Mouse (Mus musculus) right cerebral cortex, adult 18-20 months (tissue): ENCODE data around the gene Txlng.
"Not testable (repeated sequence)": the region's sequence is repeated elsewhere in the genome, so short reads cannot be mapped to it uniquely, and the experiment has no call there.

Experiments
- DNase-seq: peaks from one replicate; pipeline ENCODE4 v3.0.0; 2022; ENCODE audit warnings: mixed read lengths

Txlng gene

DNA sequence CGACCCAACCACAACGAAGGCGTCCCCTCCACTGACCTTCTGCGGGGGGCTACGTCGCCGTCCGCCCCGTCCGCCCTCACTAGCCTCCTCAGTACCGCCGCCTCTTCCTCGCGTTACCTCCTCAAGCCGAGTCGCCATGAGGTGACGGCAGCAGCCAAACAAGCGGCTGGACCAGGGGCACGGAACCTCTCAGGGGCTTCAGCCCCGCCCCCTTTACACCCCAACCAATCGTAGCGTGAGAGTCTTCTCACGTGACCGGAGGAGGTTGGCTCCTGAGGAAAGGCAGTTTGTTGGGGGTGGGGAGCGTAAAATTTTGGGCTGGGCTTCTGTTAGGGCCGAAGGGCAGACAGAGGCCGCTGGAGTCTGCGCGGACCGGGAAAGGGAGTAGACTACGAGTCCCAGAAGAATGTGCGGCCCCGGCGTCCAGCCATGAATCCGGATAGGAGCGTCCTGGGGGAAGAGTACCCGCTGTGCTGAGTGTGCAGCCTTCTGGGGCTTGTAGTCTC, at the start of gene Txlng:
TSS of gene Txlng (minus strand) at position 252 of the 506 bp plus-strand sequence.
- DNase-seq, result peak; percentile 96

DNA sequence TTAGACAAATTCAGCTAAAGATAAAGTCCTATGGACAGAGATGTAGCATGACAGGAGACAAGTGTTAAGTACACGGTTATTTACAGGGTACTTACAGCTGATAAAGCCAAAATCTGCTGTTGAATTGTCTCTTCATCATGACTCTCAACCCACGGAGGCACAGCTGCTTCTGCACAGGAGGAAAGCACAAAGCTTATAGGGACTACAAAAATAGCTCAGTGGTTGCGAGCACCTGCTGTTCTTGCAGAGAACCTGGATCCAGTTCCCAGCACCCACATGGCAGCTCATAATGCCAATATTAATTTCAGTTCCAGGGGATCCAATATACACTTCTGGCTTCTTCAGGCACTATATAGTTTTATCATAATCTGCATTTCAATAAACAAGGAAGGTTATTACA, 49.0 kb upstream of the Txlng start:
- no peak for DNase-seq

DNA sequence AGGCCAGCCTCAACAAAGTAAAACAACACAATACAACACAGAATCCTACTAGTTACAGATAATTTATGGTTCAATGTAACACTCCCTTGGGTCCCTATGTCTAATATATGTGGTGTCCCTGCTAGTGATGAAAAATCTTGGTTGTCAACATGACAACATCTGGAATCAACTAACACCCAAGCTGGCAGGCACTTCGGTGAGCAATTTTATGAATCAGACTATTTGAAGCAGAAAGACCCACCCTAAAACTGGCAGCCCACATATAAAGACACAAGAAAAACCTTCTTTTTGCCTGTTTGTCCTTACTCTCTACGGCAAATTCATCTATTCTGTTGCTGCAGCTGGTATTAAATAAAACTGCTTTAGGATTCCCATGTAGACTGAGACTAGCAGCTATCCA, 44.5 kb upstream of the Txlng start:
- no peak for DNase-seq

DNA sequence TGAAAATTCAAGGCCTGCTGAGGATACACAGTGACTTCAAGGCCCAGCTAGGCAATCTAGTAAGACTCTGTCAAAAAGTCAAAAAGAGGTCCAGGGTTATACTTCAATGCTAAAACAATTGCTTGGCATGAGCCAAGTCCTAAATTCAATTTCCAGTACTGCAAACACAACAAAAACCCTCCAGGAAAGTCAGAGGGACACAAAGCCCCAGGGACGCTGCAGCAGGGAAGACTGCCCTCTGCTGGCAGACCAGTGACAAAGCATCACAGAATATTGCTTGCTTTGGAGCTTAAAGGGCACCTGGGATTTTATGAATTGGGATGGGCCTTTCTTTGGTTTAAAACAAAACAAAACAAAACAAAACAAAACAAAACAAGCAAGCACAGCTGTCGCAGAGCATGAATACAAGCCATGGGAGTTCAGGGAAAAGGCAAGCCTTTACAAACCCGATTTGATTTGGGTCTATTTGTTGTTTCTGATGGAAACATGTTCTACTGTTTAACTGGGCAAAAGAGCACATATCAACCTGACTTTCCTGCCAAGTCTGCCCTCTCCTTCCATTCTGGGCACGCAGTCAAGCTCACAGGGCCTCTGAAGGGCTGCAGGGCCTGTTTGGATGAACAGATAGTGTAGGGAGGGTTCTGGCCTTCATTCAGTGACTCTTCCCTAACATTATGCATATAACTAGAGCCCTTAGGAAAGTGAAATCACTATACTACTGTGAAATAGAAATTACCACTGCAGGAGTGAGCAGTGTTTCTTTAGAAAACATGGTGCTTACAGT, 42.7 kb upstream of the Txlng start:
- no peak for DNase-seq

DNA sequence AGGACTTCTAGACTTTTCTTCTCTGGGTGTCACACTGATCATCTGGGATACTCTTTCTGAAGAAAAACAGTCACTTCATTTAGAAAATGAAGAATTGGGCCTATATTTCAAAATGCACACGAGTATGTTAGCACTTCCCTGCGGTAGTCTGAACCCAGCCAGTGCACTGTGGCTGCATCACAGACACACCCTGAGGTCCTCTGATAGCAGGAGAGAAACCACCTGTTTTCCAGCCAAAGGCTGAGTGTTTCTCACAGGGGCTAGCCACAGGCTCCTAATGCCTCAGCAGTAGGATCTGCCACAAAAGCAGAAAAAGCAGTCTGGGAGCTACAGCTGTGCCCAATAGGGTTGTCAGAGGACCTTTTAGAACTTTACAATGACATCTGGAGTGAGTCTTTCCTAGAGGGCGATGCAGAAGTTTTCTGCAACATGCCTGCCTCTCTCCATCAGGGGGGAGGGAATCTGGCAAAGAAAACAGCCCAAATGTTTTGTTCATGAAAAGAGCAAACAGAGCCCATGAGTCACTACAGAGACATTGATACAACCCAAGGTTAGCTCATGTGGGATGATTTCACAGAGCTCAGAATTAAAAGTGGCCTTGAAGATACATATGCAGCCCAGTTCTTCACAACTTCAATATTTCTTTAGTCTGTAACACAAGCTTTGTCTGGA, 39.2 kb upstream of the Txlng start:
- DNase-seq, result no peak

DNA sequence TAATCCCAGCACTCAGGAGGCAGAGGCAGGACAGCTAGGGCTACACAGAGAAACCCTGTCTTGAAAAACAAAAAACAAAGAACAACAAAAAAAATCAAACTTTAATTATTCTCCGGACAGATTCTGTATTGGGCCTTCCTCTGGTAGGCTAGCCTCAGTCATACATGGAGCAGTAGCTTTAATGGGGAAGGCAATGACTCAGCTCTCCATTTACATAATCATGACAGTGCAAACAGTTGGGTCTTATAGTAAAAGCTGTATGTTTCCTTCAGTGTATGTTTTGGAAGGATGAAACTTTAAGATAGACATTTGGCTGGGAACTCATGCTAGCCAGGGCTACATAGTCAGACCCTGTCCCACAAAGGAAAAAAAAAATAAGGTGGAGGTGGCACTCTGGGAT, 19.4 kb upstream of the Txlng start:
- DNase-seq, result no peak

DNA sequence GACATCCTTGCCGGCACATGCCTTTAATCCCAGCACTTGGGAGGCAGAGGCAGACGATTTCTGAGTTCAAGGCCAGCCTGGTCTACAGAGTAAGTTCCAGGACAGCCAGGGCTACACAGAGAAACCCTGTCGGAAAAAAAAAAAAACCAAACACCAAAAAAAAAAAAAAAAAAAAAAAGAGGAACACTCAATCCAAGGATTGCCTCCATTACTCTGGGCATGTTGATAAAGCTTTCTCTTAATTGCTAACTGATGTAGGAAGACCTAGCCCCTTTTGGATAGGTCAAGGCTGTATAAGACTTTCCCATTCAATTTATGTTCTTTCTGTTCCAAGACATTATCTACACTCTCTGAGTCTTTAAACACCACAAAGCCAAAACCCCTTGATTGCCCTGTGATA, 16.3 kb upstream of the Txlng start:
- no peak for DNase-seq

DNA sequence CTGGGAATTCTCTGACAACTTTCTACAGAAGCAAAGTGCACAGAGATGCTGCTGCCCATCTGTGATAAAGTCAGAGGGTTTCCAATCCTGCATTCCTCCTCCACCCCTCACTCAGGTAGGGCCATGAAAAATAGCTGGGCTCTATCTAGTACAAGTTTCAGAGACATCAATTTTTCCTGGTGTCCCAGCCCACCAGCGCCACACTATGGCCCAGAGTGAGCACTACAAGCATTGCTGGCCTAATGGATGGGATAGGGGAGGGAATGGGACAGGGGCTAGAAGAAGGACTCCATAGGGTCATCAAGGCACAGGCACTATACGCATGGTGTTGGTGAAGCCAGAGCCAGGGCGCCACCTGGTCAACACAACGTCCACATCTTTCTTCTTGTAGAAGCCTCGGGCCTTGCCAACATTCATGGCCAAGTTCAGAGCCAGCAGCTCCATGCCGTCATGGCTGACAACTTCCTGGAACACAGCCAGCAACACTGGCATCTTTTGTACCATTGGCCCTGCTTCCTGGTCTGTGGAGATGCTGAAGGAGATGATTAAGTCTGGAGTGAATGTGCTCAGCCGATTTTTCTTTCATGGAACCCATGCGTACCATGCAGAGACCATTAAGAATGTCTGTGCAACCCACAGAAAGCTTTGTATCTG, 15.3 kb upstream of the Txlng start:
- DNase-seq, result no peak

DNA sequence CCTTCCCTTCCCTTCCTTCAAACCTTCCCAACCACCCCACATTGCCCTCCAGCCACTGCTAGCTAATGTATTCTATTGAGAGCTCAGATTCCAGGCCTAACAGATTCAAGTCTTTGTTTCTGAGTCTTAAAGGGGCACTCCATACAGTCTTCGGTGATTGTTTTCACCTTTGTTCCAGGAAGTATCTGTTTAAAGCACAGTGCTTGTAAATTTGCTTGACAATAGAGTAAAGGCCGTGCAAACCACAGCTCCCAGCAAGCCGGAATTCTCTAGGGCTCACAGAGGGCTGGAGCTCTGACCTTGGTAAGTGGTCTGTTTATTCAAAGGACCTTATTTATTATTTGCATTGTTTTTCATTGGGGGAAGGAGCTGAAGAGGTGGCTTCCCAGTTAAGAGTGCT, 2.8 kb upstream of the Txlng start:
- no peak for DNase-seq

DNA sequence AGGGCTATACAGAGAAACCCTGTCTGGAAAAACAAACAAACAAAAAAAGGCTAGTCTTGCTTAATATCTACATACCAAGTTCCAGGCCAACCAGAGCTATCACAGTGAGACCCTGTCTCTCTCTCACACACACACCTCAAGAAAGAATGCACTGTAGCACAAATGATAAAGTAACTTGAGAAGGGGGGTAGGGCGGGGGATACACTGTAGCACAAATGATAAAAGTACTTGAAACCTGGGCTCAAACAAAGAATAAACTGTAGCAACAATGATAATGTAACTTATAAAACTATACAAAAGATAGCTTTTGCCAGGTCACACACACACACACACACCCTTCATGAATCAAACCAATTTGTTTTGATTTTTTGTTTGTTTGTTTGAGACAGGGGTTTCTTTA, 2.3 kb upstream of the Txlng start:
- no peak for DNase-seq

DNA sequence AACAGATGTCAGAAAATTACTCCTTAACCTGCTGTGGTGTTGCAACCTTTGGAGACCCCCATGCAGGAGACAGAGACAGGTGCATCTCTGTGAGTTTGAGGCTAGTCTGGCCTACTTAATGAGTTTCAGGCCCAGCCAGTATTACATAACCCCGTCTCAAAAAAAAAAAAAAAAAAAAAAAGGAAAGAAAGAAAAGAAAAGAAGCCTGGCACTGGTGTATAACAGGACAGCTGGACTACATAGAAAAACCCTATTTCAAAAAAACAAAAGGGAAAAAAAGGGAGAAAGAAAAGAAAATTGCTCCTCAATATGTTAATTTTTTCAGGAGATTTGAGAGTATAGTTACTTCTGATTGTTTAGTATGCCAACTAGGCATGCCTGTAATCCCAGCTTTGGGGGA, 1.8 kb upstream of the Txlng start:
- DNase-seq, result no peak

DNA sequence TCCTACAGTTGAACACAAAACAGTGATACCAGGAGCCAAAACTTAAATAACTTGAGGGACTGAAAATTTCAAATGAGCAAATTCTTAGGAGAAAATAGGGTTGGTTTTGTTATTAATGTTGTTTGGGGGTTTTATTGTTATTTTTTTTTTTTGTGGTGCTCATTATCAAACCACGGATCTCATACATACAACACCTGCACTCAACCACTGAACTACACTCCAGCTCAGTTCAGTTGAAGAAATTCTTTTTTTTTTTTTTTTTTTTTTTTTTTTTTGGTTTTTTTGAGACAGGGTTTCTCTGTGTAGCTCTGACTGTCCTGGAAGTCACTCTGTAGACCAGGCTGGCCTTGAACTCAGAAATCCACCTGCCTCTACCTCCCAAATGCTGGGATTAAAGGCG, 1.1 kb upstream of the Txlng start:
- not testable (repeated sequence) for DNase-seq

DNA sequence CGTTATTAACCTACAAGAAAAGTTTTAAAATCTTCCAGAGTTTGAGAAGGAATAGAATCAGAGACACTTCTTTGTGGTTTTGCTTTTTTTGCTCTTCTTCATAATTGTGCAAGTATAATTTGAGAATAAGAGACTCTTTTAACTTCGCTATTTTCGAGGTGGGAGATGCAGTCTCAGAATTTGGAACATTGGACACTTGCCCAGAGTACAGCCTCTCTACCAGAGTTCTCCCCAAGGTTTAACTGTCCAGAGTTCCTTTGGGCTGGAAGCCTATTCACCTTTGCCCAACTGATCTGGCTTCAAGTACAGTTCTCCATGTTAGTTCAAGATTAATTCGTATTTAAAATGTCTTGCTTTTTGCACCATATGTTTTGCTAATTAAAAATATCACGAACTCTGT, 487 bp upstream of the Txlng start:
- no peak for DNase-seq

DNA sequence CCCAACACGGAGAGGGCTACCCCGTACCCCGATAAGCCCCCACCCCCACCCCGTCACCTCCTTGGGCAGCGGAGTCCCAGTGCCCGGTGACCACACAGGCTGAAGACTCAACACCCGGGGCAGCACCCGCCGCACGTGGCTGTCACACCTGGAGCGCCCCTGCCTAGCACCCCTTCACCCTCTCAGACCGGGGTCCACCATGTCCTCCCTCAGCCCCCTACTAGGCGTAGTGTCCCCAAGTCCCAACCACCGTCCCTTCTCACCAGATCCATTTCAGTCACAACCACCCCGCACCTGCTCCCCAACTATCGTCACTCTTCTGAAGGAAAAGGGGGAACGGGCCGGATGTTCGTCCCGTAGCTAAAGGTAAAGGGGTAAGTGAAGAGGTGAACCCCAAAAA, 471 bp downstream of the Txlng start:
- peak; percentile 4 for DNase-seq

DNA sequence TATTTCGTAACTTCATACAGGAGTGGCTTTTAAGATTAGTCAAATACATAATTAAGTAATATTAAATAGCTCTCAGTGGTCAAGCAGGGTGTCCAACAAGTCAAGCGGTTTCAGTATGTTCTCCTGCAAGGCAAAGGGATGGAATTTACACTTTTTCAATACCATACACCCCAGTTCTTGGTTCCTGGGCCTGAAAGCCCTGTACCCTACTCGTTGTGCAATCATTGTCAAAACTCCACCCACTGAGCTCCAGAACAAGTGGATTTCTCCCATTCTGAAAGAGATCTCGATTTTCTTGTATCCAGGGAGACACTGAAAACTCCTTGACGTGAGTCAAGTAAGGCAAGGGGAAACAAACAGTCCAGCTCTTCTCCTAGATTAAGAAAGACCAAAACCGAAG, 1.2 kb downstream of the Txlng start:
- DNase-seq, result peak; percentile 4

DNA sequence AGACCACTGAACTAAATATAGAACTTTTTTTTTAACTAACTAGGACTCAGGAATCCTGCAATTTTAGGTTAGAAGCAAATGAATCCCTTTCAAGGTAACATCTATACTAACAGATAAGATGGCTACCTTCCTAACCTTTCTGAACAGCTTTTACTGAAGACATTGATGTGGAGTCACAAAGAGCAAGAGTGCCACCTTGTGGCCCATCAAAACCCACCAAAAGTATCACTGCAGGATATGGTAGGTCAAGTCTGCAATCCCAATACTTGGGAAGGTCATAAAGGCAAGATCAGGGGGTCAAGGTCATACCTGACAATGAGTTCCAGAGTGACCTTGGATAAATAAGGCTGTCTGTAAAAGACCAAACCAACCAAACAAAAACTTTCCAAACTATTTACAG, 28.9 kb downstream of the Txlng start:
- peak; percentile 21 for DNase-seq

DNA sequence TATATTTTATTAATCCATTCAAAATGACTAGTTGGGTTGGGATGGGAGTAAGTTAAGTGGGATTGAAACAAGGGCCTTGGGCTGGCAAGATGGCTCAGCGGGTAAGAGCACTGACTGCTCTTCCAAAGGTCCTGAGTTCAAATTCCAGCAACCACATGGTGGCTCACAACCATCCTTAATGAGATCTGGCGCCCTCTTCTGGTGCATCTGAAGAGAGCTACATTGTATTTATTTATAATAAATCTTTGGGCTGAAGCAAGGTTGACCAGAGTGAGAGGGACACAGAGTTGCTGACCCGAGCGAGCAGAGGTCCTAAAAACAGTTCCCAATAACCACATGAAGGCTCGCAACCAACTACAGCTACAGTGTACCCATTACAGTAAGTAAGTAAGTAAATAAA, 37.9 kb downstream of the Txlng start:
- DNase-seq, result not testable (repeated sequence)

DNA sequence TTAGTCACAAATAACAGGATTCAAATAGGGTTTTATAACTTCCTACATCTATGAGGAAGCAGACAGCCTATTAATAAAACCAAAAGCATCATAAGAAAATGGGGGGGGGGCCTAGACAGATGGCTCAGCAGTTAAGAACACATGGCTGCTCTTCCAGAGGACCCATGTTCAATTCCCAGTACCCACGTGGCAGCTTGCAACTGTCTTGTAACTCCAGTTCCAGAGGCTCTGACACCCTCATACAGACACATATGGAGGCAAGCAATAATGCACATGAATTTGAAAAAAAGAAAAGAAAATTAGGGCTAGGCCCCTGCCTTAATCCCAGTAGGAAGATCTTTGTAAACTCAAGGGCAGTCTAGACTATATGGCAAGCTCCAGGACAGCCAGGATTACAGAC, 40.9 kb downstream of the Txlng start:
- no peak for DNase-seq

DNA sequence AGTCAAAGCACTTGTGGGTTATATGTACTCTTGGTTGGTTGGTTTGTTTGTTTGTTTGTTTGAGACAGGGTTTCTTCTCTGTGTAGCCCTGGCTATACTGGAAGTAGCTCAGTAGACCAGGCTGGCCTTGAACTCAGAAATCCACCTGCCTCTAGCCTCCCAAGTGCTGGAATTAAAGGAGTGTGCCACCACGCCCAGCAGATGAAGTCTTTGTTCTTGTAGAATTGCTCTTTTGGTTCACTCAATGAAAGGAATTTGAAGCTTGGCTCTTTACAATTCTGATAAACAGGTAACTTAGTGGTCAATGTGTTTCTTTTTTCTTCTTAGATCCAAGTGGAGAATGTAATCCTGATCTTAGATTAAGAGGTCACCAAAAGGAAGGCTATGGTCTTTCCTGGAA, 58.5 kb downstream of the Txlng start:
- DNase-seq, result no peak

DNA sequence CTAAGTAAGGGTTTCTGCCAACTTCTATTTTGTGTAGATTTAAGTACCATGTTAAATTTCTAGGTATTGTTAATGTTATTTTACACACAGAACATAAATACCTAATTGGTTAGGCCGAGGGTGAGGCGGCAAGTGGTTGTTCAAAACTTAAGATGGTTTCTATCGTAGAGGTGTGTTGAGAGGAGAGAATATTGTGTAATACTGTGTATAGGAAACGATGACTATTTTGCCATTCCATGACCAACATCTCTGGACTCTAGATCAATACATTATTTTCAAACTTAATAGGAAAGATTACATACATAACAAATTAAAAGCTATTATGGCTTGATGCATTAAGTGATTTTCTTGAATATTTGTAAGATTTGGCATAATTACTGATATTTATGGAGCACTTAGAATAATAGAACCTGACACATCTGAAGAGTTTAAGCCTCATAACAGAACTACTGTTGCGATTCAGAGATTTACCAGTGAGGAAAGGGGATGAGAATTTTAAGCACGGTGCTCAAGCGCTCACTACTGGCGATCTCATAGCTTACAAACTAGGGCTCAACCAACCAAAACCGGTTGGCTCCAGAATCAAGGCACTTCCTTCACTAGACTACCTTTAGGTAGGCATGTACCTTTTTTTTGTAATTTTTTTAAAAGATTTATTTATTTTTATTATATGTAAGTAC, 67.4 kb downstream of the Txlng start:
- DNase-seq, result no peak

DNA sequence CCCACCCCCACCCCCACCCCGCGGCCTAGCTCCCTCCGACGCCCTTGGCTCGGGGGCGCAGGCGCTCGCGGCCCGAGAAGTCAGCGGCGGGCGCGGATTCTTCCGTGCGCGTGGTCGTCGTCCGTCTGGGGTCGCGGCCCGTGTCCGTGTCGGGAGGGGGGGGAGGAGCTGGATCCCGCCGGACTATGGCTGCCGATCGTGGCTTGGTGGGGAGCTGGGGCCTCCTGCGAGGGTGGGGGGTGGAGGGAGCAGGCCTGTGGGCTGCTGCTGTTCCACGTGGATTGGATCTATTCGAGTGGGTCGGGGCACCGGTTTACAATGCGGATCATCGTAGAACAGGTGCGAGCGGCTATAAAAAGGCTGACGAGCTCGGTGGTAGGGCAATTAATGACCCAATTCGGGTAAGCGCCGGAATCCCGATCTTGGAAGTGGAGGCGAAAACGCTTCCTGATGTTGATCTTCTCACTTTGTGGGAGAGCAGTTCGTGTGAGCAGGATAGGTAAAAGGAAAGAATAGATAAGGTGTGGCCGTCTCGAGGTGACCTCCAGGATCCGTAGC, 68.2 kb downstream of the Txlng start:
- peak; percentile 7 for DNase-seq

DNA sequence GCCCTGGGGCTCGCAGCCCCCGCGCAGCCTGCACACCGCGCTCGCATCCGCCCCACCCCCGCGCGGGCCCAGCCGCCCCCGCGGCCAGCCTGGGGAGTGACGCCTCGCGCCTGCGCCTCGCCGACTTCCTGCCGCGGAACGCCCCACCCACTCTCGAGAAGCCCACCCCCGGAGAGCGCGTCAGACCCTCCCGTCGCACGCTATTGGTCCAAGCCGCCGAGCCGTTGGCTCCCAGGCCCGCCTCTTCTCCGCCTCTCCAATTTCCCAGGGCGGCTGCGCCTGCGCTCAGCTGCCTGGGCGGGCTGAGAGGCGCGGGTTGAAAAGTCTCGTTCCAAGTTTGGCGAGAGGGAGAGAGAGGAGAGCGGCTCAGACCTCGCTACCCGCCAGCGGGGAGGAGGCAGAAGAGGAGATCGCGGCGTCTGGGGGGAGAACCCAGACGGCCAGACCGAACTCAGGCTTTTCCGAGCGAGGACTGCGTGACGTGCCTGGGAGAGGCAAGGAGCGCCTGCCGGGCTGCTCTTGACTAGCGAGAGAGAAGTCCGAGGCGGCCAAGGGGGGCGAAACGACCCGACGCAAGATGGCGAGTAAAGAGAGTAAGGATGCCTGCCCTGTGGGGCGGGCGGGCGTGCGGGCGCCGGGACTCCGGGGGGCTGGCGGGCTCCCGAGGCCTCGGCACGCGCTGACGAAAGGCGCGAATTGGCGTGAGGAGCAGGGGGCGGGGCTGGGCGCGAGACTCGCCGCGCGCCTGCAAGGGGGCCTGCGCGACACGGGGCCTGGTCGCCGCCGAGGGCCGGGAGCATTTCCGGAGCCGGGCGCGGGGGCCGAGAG, 68.9 kb downstream of the Txlng start, which contains the start of gene Rbbp7:
TSS of gene Rbbp7 (plus strand) at position 288 of the 828 bp plus-strand sequence.
- peak; percentile 92 for DNase-seq
